Mouse (Mus musculus) liver, embryonic 15.5 days (tissue): ENCODE results near the gene Col5a1. TPM values are rescaled to one million over a fixed set of nuclear protein-coding genes. Genes with fewer than 3 reads are reported as not detected.

Experiments used
- ATAC-seq: fragments of 200-750 bp; cut with Nextera tagmentation; 2 replicates; pipeline ENCODE4 v1.8.0; 2017; ENCODE audit warnings: moderate number of reproducible peaks, mild to moderate bottlenecking, moderate library complexity; ENCODE audit not compliant: insufficient read depth
- H3K27ac ChIP-seq: fragments of 300-500 bp; sonication (generic); replicated peaks from 2 replicates; pipeline ENCODE4 v1.5.1; 2015; ENCODE audit warnings: mild to moderate bottlenecking, inconsistent platforms
- H3K27me3 ChIP-seq: fragments of 300-500 bp; sonication (generic); 2 replicates; pipeline ENCODE4 v1.6.1; 2015; ENCODE audit warnings: mild to moderate bottlenecking, inconsistent platforms
- H3K36me3 ChIP-seq: fragments of 300-500 bp; sonication (generic); replicated peaks from 2 replicates; pipeline ENCODE4 v1.6.1; 2015; ENCODE audit warnings: moderate library complexity, mild to moderate bottlenecking, inconsistent platforms
- H3K4me1 ChIP-seq: fragments of 300-500 bp; sonication (generic); replicated peaks from 2 replicates; pipeline ENCODE4 v1.6.1; 2015; ENCODE audit warnings: inconsistent platforms
- H3K4me2 ChIP-seq: fragments of 300-500 bp; sonication (generic); 2 replicates; pipeline ENCODE4 v1.6.1; 2015; ENCODE audit warnings: moderate library complexity, mild to moderate bottlenecking, inconsistent platforms
- H3K4me3 ChIP-seq: fragments of 300-500 bp; sonication (generic); replicated peaks from 2 replicates; pipeline ENCODE4 v1.5.1; 2015; ENCODE audit warnings: mild to moderate bottlenecking, inconsistent platforms
- H3K9ac ChIP-seq: fragments of 300-500 bp; sonication (generic); 2 replicates; pipeline ENCODE4 v1.6.1; 2015; ENCODE audit warnings: moderate library complexity, mild to moderate bottlenecking, inconsistent platforms
- H3K9me3 ChIP-seq: fragments of 300-500 bp; sonication (generic); replicated peaks from 2 replicates; pipeline ENCODE4 v1.6.1; 2016; ENCODE audit warnings: inconsistent platforms
- WGBS: fragments of 180-500 bp; shearing (Covaris S2); methylation state at CpG from one replicate; pipeline ENCODE4 v1.1.7; 2015; ENCODE audit warnings: mixed read lengths; ENCODE audit not compliant: insufficient replicate concordance; 5-methylcytosine and 5-hydroxymethylcytosine counted together
- polyA plus RNA-seq: library from polyadenylated mRNA; unstranded; fragments of >200 nt; fragmentation: Nextera tagmentation; extraction: Ambion mirVana; gene quantifications from 2 replicates; pipeline ENCODE4 v1.2.1, GENCODE M21; 2015

Col5a1 gene
- polyA plus RNA-seq, 1 experiment from 2014 or later = 11.2 TPM

GRCm38 (mm10) chr2:27976512-27976911 is 90.3 kb downstream of the Col5a1 start:
- no peaks in the 10 kb centered on the region for H3K36me3 ChIP-seq
- peak overlapping the region; percentile 65 for H3K27ac ChIP-seq
- no peaks in the 10 kb centered on the region for H3K27me3 ChIP-seq
- ATAC-seq = peak; percentile 38; the same call in 1 of the 2 replicates
- no peak overlapping the region for H3K9ac ChIP-seq
- no peak overlapping the region for H3K4me2 ChIP-seq
- WGBS = 26% methylated on average over 4 of the region's 4 CpGs
- peaks cover 87% of the 10 kb centered on the region for H3K4me1 ChIP-seq
- no peaks in the 10 kb centered on the region for H3K9me3 ChIP-seq
- H3K4me3 ChIP-seq = no peak overlapping the region

DNA sequence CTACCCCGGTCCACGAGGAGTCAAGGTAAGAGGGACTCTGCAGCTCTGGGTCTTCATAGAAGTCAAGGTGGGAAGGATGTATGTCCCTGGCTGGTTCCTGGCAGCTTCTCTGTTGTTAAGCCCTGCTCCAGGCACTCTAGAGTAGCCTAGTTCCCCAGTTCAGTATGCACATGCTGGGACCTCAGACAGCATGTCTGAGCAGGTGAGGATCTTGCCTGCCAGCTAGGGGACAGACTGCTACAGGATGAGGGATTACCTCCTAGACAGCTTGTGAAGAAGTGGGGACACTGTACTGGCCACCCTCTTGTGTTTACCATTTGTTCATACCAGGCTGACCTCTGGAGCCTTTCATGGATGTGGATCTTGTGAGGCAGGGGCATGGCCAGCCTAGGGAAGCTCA is 94.8 kb downstream of the Col5a1 start:
- Histone ChIP-seq H3K4me2 (peak overlapping the region; percentile 70), H3K4me3 (peak overlapping the region; percentile 22; the same call in 1 of the 2 replicates), H3K27me3 (no peaks in the 10 kb centered on the region), H3K9ac (peak overlapping the region; percentile 66), H3K27ac (peak overlapping the region; percentile 98), H3K36me3 (no peaks in the 10 kb centered on the region), H3K9me3 (no peaks in the 10 kb centered on the region), H3K4me1 (peaks cover 98% of the 10 kb centered on the region)
- 66% methylated on average over 2 of the region's 2 CpGs for WGBS
- 0 out of 2 replicates have a peak, but pooled peaks have one; percentile 5 for ATAC-seq

- H3K9me3 ChIP-seq = no peaks in the 10 kb centered on the region
- peak overlapping the region; percentile 22 for H3K4me3 ChIP-seq
Observed at GRCm38 (mm10) chr2:27981621-27982535, 95.7 kb downstream of the Col5a1 start.

DNA sequence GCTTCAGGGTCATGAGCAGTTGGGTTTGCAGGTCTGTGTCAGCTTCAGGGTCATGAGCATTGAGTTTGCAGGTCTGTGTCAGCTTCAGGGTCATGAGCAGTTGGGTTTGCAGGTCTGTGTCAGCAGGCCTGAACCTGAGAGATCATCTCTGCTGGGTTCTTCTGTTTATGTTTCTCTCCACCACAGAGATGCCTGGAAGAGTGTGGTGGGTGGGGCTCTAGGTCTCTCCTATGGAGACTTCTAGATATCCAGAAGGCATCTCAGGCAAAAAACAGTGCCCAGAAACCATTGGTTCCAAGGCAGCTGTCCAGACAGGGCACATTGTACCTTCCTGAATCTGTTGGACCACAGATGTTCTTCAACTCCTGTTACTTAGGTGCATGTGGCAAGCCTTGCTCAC is 96.9 kb downstream of the Col5a1 start:
- no peak for ATAC-seq
- Histone ChIP-seq H3K36me3 (no peaks in the 10 kb centered on the region), H3K27ac (peak overlapping the region; percentile 98), H3K9me3 (no peaks in the 10 kb centered on the region), H3K4me1 (peaks cover 98% of the 10 kb centered on the region), H3K4me3 (no peak overlapping the region), H3K4me2 (peak overlapping the region; percentile 70; the same call in 1 of the 2 replicates), H3K9ac (0 out of 2 replicates have a peak overlapping the region, but pooled peaks have one; percentile 46), H3K27me3 (no peaks in the 10 kb centered on the region)

More at GRCm38 (mm10) chr2:27981621-27982535, 95.7 kb downstream of the Col5a1 start:
- H3K4me1 ChIP-seq = peaks cover 98% of the 10 kb centered on the region
- H3K27ac ChIP-seq = peak overlapping the region; percentile 98
- no peaks in the 10 kb centered on the region for H3K36me3 ChIP-seq
- peak; percentile 86 for ATAC-seq
- H3K9ac ChIP-seq = peak overlapping the region; percentile 66
- WGBS = 12% methylated on average over 14 of the region's 14 CpGs
- H3K4me2 ChIP-seq = peak overlapping the region; percentile 70
- H3K27me3 ChIP-seq = no peaks in the 10 kb centered on the region

- Histone ChIP-seq H3K4me2 (no peak overlapping the region), H3K4me1 (peaks cover 100% of the 10 kb centered on the region), H3K9me3 (no peaks in the 10 kb centered on the region), H3K27ac (peak overlapping the region; percentile 98), H3K36me3 (no peaks in the 10 kb centered on the region), H3K27me3 (no peaks in the 10 kb centered on the region), H3K4me3 (no peak overlapping the region), H3K9ac (peak overlapping the region; percentile 46; the same call in 1 of the 2 replicates)
- ATAC-seq = peak; percentile 23; the same call in 1 of the 2 replicates
- 28% methylated on average over 3 of the region's 3 CpGs for WGBS
Observed at GRCm38 (mm10) chr2:27983884-27984283, 97.7 kb downstream of the Col5a1 start.

GRCm38 (mm10) chr2:27986751-27987150 is 100.5 kb downstream of the Col5a1 start:
- ATAC-seq = no peak
- Histone ChIP-seq H3K36me3 (no peaks in the 10 kb centered on the region), H3K4me2 (no peak overlapping the region), H3K4me1 (peaks cover 90% of the 10 kb centered on the region), H3K9me3 (no peaks in the 10 kb centered on the region), H3K9ac (0 out of 2 replicates have a peak overlapping the region, but pooled peaks have one; percentile 7), H3K4me3 (no peak overlapping the region), H3K27me3 (no peaks in the 10 kb centered on the region), H3K27ac (peak overlapping the region; percentile 62)
- WGBS = 51% methylated on average over 4 of the region's 4 CpGs

- H3K4me3 ChIP-seq = no peak overlapping the region
- H3K27me3 ChIP-seq = no peaks in the 10 kb centered on the region
- ATAC-seq = no peak
- H3K9ac ChIP-seq = no peak overlapping the region
- H3K36me3 ChIP-seq = no peaks in the 10 kb centered on the region
- H3K4me1 ChIP-seq = peaks cover 72% of the 10 kb centered on the region
- no peak overlapping the region for H3K4me2 ChIP-seq
- no peaks in the 10 kb centered on the region for H3K9me3 ChIP-seq
- 66% methylated on average over 13 of the region's 13 CpGs for WGBS
- H3K27ac ChIP-seq = 0 out of 2 replicates have a peak overlapping the region, but pooled peaks have one; percentile 39
Observed at GRCm38 (mm10) chr2:27990430-27991211, 104.4 kb downstream of the Col5a1 start.

- Histone ChIP-seq H3K4me2 (no peak overlapping the region), H3K9ac (no peak overlapping the region), H3K4me1 (peaks cover 61% of the 10 kb centered on the region), H3K9me3 (no peaks in the 10 kb centered on the region), H3K4me3 (no peak overlapping the region), H3K27ac (peak overlapping the region; percentile 74), H3K36me3 (no peaks in the 10 kb centered on the region), H3K27me3 (no peaks in the 10 kb centered on the region)
- WGBS = 51% methylated on average over 5 of the region's 5 CpGs
- ATAC-seq = peak; percentile 73
Observed at GRCm38 (mm10) chr2:27993416-27993815, 107.2 kb downstream of the Col5a1 start.

DNA sequence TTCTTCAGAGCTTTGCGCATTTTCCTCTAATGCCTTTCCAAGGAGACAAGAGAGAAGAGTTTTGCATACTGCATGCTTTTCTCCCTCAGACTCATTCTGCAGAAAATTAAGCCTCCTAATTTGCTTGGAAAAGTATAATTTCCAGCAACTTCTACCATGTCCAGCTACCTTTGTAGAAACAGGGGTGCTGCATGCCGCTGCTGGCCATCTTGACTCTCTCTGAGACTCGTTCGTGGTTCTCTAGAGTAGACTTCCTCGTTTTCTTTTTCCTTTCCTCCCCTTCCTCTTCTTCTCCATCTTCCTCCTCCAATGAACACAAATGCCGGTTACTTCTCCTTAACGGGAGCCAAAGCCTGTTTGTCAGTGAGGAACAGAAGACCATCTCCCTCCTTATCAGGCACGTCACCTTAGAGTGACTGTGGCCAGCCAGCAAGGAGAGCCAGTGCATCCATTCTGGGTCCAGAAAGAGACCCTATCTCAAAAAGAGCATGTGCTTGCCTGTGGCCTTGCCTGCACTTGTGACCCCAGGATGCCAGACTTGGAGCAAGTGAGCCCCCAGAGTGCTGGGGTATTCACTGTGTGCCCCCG is 113.9 kb downstream of the Col5a1 start:
- 21% methylated on average over 9 of the region's 9 CpGs for WGBS
- Histone ChIP-seq H3K4me1 (peaks cover 82% of the 10 kb centered on the region), H3K36me3 (peaks cover 4% of the 10 kb centered on the region; the same call in 1 of the 2 replicates), H3K4me3 (peak overlapping the region; percentile 44), H3K9ac (peak overlapping the region; percentile 59), H3K4me2 (peak overlapping the region; percentile 65), H3K27ac (peak overlapping the region; percentile 92), H3K27me3 (no peaks in the 10 kb centered on the region), H3K9me3 (no peaks in the 10 kb centered on the region)
- ATAC-seq = peak; percentile 81

DNA sequence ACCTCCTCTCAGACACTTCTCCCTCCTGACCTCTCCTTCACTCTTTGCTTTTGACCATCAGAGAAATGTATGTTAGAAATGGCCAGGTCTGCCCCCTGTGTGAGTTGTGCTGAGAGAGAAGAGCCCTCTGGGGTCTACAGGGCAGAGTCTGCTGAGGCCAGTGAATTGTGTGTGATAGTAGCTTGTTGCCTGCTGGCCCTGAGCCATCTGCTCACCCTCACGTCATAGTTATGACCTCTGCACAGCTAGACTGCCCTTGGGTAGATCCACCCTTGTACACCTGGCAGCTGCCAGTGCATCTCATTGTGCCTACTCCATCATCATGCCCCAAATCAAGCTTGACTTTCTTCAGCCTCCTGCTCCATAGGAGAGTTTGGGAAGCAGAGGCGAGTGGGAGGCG is 114.4 kb downstream of the Col5a1 start:
- peaks cover 88% of the 10 kb centered on the region for H3K4me1 ChIP-seq
- H3K27ac ChIP-seq = peak overlapping the region; percentile 92

More for the DNA sequence above, 114.4 kb downstream of the Col5a1 start:
- ATAC-seq = peak; percentile 26; the same call in 1 of the 2 replicates
- Histone ChIP-seq H3K27me3 (no peaks in the 10 kb centered on the region), H3K36me3 (peaks cover 4% of the 10 kb centered on the region; the same call in 1 of the 2 replicates), H3K9ac (peak overlapping the region; percentile 59), H3K4me2 (peak overlapping the region; percentile 65), H3K9me3 (no peaks in the 10 kb centered on the region), H3K4me3 (0 out of 2 replicates have a peak overlapping the region, but pooled peaks have one; percentile 44)
- WGBS = 53% methylated on average over 3 of the region's 3 CpGs
